In the genomic region with DNA sequence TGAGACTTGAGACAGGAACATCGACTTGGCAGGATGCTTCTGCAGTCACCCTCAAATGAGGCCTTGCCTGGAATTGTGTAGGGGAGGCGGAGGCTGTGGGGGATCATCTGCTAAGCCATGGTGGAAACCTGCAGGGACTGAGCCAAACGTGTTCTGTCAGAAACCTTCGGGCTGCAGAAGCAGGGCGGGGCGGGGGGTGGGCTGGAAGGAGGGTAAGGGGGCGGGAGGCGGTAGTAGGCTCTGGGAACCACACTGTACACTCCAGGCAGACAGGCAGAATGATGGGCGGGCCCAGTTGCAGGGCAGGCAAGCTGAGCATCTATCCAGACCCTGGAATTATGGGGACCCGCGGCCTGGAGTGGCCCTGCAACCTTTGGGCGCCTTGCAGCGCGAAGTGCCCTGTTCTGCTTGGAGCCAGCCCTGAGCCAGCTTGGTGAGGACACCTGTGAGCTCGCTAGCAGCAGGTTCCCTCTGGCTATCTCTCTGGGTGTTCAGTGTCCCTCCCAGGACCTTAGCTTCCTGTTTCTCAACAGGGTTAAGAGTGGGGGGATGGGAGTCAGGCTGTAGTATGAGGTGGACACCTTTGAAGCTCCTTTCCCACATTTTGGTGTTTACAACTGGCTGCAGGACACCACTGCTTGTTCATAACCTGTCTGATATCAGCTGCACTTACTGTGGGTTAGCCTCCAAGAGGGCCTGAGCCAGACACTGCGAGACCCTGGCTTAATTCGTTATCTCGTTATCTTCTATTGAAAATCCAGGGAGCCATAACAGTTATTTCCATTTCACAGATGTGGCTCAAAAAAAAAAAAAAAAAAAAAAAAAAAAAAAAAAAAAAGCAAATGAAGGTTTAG, we compare ENCODE assay signal across 9 mouse cellular contexts.
DNase-seq lines count a peak whose midpoint lies in the region; ATAC-seq lines count a peak whose summit lies in the region.
"Had no signal": no experiment of that assay in that cellular context is flagged by ENCODE, and none has a peak within 500 bp of the region (broad histone marks: within the 10 kb centered on the region; RNA-seq: fewer than 3 reads in every experiment).

No protein-coding gene starts in this region.

- no peaks in the 10 kb centered on the region for H3K27me3 ChIP-seq in heart, embryonic 14.5 days (ENCODE audit: control insufficient read depth, insufficient read depth, low read length)
- H3K27me3 ChIP-seq in hindbrain, embryonic 14.5 days (ENCODE audit: control insufficient read depth, insufficient read depth, low read length), result no peaks in the 10 kb centered on the region
- no peaks in the 10 kb centered on the region for H3K27me3 ChIP-seq in neural tube, embryonic 11.5 days (ENCODE audit: control insufficient read depth, insufficient read depth, low read length)

- no peak overlapping the region for H3K4me3 ChIP-seq in heart, embryonic 14.5 days (ENCODE audit: control insufficient read depth in 1 of 2, insufficient read depth in 1 of 2, low read depth in 1 of 2, low read length in 2 of 2)
- H3K4me3 ChIP-seq in hindbrain, embryonic 14.5 days (replicated peaks; ENCODE audit: low read length), result no peak overlapping the region
- no peak overlapping the region for H3K4me3 ChIP-seq in neural tube, embryonic 11.5 days (ENCODE audit: low read depth, low read length)

- no peak for DNase-seq in heart, postnatal 36 days
- peak; percentile 45 for DNase-seq in embryo, embryonic 10 days (ENCODE audit: low spot score)
- DNase-seq in hindbrain, embryonic 14.5 days (ENCODE audit: low spot score), result no peak
- DNase-seq in neural tube, embryonic 11.5 days (ENCODE audit: low spot score), result peak; percentile 14
- DNase-seq in urinary bladder, postnatal 36 days (ENCODE audit: low spot score in 2 of 2), result no peak
- DNase-seq in spleen, postnatal 10 days (ENCODE audit: low spot score in 2 of 2), result no peak
- no peak for DNase-seq in spleen, postnatal 4 days (ENCODE audit: low spot score in 2 of 2)
- DNase-seq: cerebellum, adult 18-20 months had no signal

- no peaks in the 10 kb centered on the region for H3K36me3 ChIP-seq in heart, embryonic 14.5 days (ENCODE audit: control insufficient read depth, insufficient read depth, low read length)
- no peaks in the 10 kb centered on the region for H3K36me3 ChIP-seq in hindbrain, embryonic 14.5 days (replicated peaks; ENCODE audit: control insufficient read depth, insufficient read depth)
- no peaks in the 10 kb centered on the region for H3K36me3 ChIP-seq in neural tube, embryonic 11.5 days (ENCODE audit: control insufficient read depth, insufficient read depth, low read length)

- intact Hi-C loops in heart, postnatal 36 days (cut with DNase I), result no loop called here

- 0 out of 2 replicates have a peak, but pooled peaks have one; percentile 21 for ATAC-seq in heart, embryonic 14.5 days (ENCODE audit: insufficient number of reproducible peaks, insufficient read depth, low FRiP score, low read depth)
- peak; percentile 79 for ATAC-seq in hindbrain, embryonic 14.5 days (ENCODE audit: low FRiP score)
- ATAC-seq in neural tube, embryonic 11.5 days (ENCODE audit: insufficient read depth, low FRiP score, low TSS enrichment), result peak; percentile 45; the same call in 1 of the 2 replicates

- H3K9ac ChIP-seq in heart, embryonic 14.5 days (ENCODE audit: low read length), result no peak overlapping the region
- no peak overlapping the region for H3K9ac ChIP-seq in hindbrain, embryonic 14.5 days
- no peak overlapping the region for H3K9ac ChIP-seq in neural tube, embryonic 11.5 days (ENCODE audit: low read length)

- H3K4me1 ChIP-seq in heart, embryonic 14.5 days (ENCODE audit: control insufficient read depth in 2 of 2, insufficient read depth in 2 of 2, low read length in 2 of 2), result no peaks in the 10 kb centered on the region
- no peaks in the 10 kb centered on the region for H3K4me1 ChIP-seq in hindbrain, embryonic 14.5 days (replicated peaks; ENCODE audit: control insufficient read depth, insufficient read depth, low read length)
- H3K4me1 ChIP-seq in neural tube, embryonic 11.5 days (ENCODE audit: control insufficient read depth, insufficient read depth, low read length), result no peaks in the 10 kb centered on the region

- H3K4me2 ChIP-seq in heart, embryonic 14.5 days (ENCODE audit: low read length), result peak overlapping the region; percentile 52
- H3K4me2 ChIP-seq in hindbrain, embryonic 14.5 days (replicated peaks), result peak overlapping the region; percentile 24; the same call in 1 of the 2 replicates
- no peak overlapping the region for H3K4me2 ChIP-seq in neural tube, embryonic 11.5 days (ENCODE audit: low read depth)

- H3K27ac ChIP-seq in heart, embryonic 14.5 days (replicated peaks in 1 of 2; ENCODE audit: control insufficient read depth in 1 of 2, insufficient read depth in 1 of 2, low read depth in 2 of 2, low read length in 2 of 2), result no peak overlapping the region
- no peak overlapping the region for H3K27ac ChIP-seq in hindbrain, embryonic 14.5 days
- no peak overlapping the region for H3K27ac ChIP-seq in neural tube, embryonic 11.5 days (ENCODE audit: low read depth, low read length)

- no peaks in the 10 kb centered on the region for H3K9me3 ChIP-seq in heart, embryonic 14.5 days (ENCODE audit: control insufficient read depth, low read length)
- no peaks in the 10 kb centered on the region for H3K9me3 ChIP-seq in hindbrain, embryonic 14.5 days (ENCODE audit: control insufficient read depth, low read length)
- H3K9me3 ChIP-seq in neural tube, embryonic 11.5 days (ENCODE audit: control insufficient read depth, low read length), result no peaks in the 10 kb centered on the region

- WGBS in heart, embryonic 14.5 days, result 19% methylated on average over 17 of the region's 18 CpGs
- WGBS in hindbrain, embryonic 14.5 days, result 25% methylated on average over 18 of the region's 18 CpGs
- WGBS in neural tube, embryonic 11.5 days, result 19% methylated on average over 18 of the region's 18 CpGs

Comparison
In these comparisons a context has a peak if more than half of its experiments do, and no peak if none do; other contexts are left out.
1. ATAC-seq: peak in every context shown above with its lines; median percentile 79 in hindbrain, embryonic 14.5 days; 45 in neural tube, embryonic 11.5 days; 21 in heart, embryonic 14.5 days.
2. DNase-seq: peak in embryo, embryonic 10 days (single experiment) and neural tube, embryonic 11.5 days (single experiment); none in heart, postnatal 36 days (0 of 2), hindbrain, embryonic 14.5 days (single experiment), urinary bladder, postnatal 36 days (0 of 2), spleen, postnatal 10 days (0 of 2) and spleen, postnatal 4 days (0 of 2).